Mouse (Mus musculus) forebrain, embryonic 16.5 days (tissue): ENCODE measurements at regions not wholly inside any gene's neighbourhood (a gene's known extent, or its start where the extent isn't known, plus 50 kb on each side); places are given as distances from the start of the nearest gene placed in this dataset.

Experiments
- ATAC-seq: fragments of 200-750 bp; cut with Nextera tagmentation; 2 replicates; pipeline ENCODE4 v1.8.0; 2017; ENCODE audit warnings: mild to moderate bottlenecking, moderate library complexity
- H3K27ac ChIP-seq: fragments of 300-500 bp; sonication (generic); 2 replicates; pipeline ENCODE4 v1.5.1; 2014; ENCODE audit warnings: low read length, control low read depth
- H3K27me3 ChIP-seq: fragments of 300-500 bp; sonication (generic); replicated peaks from 2 replicates; pipeline ENCODE4 v1.6.1; 2014; ENCODE audit warnings: low read length; ENCODE audit not compliant: control insufficient read depth, insufficient read depth
- H3K36me3 ChIP-seq: fragments of 300-500 bp; sonication (generic); 2 replicates; pipeline ENCODE4 v1.6.1; 2014; ENCODE audit not compliant: control insufficient read depth, insufficient read depth
- H3K4me1 ChIP-seq: fragments of 300-500 bp; sonication (generic); replicated peaks from 2 replicates; pipeline ENCODE4 v1.6.1; 2014; ENCODE audit warnings: low read length; ENCODE audit not compliant: control insufficient read depth, insufficient read depth
- H3K4me2 ChIP-seq: fragments of 300-500 bp; sonication (generic); 2 replicates; pipeline ENCODE4 v1.6.1; 2014; ENCODE audit warnings: mild to moderate bottlenecking, low read length, control low read depth
- H3K4me3 ChIP-seq: fragments of 300-500 bp; sonication (generic); replicated peaks from 2 replicates; pipeline ENCODE4 v1.5.1; 2014; ENCODE audit warnings: mild to moderate bottlenecking, low read length, control low read depth
- H3K9ac ChIP-seq: fragments of 300-500 bp; sonication (generic); replicated peaks from 2 replicates; pipeline ENCODE4 v1.6.1; 2014; ENCODE audit warnings: low read depth, low read length, control low read depth
- H3K9me3 ChIP-seq: fragments of 300-500 bp; sonication (generic); 2 replicates; pipeline ENCODE4 v1.6.1; 2016; ENCODE audit warnings: low read length; ENCODE audit not compliant: control insufficient read depth
- WGBS: fragments of 180-500 bp; shearing (Covaris S2); extraction: QIAGEN DNeasy Blood & Tissue Kit; methylation state at CpG from one replicate; pipeline ENCODE4 v1.1.7; 2014; 5-methylcytosine and 5-hydroxymethylcytosine counted together

DNA sequence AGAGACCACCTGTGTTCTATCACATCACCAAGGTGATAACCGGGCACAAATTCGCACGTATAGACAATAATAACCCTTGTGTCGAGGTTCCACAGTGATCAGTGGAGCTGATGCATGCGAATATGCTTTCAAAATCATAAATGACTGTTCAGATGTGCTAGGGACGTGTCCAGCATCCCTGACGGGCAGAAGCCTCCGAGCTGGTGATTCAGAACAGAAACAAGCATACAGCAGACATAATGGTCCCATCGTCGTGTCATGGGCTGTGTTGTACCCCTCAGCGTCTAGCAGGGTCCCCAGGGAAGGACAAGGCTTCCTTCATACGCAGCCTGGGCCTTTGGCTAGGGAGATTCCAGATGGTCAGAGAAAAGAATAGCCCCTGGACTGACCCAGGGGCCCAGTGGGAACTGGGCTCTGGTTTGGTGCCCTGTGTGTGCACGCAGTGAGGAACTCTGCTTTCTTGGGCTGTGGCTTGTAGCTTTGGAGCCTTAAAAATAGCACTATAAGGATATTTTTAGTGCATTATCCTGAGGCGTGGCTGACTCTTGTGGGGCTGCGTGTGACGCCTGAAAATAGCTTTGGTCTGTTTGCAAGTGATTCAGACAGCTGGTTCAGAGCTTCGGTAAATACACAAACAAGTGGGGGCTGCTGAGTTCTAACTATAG lies 137.3 kb downstream of the Fam43a start:
- Histone ChIP-seq H3K9ac (no peak overlapping the region), H3K27ac (no peak overlapping the region), H3K27me3 (no peaks in the 10 kb centered on the region), H3K9me3 (no peaks in the 10 kb centered on the region), H3K4me2 (no peak overlapping the region), H3K4me3 (no peak overlapping the region), H3K36me3 (no peaks in the 10 kb centered on the region), H3K4me1 (0 out of 2 replicates have a peak, but pooled peaks cover 2% of the 10 kb centered on the region)
- ATAC-seq: no peak
- WGBS: 76% methylated on average over 17 of the region's 17 CpGs

DNA sequence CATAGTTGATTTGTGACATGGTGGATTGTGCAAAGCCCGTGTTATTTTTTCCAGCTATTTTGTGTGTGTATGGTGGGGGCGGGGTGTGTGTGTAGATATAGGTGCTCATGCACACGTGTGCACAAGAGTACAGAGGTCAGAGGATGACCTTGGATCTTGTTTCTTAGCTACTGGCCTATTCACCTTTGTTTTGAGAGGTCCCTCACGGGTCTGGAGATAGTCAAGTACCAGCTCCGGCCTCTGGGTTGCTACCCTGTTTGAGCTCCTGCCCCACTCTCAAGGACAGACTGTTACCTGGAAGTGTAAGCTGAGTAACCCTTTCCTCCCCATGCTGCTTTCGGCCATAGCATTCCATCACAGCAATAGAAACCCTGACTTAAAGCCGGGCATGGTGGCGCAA lies 138.0 kb downstream of the Fam43a start:
- no peak for ATAC-seq
- Histone ChIP-seq H3K9ac (no peak overlapping the region), H3K4me1 (0 out of 2 replicates have a peak, but pooled peaks cover 2% of the 10 kb centered on the region), H3K27me3 (no peaks in the 10 kb centered on the region), H3K4me3 (no peak overlapping the region), H3K27ac (no peak overlapping the region), H3K9me3 (no peaks in the 10 kb centered on the region), H3K4me2 (no peak overlapping the region), H3K36me3 (no peaks in the 10 kb centered on the region)
- WGBS: 84% methylated on average over 8 of the region's 8 CpGs

DNA sequence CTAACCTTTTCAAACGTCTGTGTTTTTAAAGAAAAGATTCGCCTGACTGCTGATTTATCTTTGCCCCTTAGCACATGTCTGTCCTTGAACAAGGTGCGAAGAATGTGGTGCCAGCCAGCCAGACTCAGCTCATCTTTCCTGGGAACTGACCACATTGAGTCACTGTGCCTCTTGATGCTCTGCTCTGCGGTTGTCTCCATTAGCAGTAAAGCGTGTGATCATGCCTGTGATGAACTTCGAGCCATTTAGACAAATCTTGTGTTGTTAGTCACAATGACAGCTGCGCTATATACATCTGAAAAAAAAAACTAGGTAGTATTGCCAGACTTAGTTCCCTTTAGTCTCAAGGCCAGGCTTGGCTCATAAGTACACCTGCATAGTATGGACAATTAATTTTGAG lies 140.1 kb downstream of the Fam43a start:
- Histone ChIP-seq H3K27ac (no peak overlapping the region), H3K9ac (no peak overlapping the region), H3K4me1 (peaks cover 9% of the 10 kb centered on the region), H3K4me2 (no peak overlapping the region), H3K36me3 (no peaks in the 10 kb centered on the region), H3K9me3 (no peaks in the 10 kb centered on the region), H3K27me3 (no peaks in the 10 kb centered on the region), H3K4me3 (no peak overlapping the region)
- ATAC-seq: no peak
- 86% methylated on average over 7 of the region's 7 CpGs for WGBS

DNA sequence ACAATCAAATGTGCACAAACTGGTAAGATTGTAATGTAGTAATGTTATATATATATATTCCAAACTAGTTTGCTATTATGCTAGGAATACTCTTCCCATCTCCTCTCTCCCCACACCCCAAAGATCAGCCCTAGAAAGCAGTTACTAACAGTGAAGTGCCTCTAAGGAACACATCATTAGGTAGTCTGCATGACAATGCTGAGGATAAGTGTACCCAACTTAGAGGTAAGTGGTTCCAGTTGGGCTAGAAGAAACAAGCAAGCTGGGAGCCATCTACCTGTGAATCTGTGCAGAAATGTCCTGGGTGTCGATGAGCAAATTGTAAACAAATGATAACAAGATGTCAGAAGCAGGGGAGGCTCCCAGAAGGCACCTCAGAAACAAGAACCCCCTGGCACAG lies 141.7 kb downstream of the Fam43a start:
- Histone ChIP-seq H3K4me1 (peaks cover 9% of the 10 kb centered on the region), H3K4me2 (no peak overlapping the region), H3K36me3 (no peaks in the 10 kb centered on the region), H3K27me3 (no peaks in the 10 kb centered on the region), H3K27ac (no peak overlapping the region), H3K9me3 (no peaks in the 10 kb centered on the region), H3K9ac (no peak overlapping the region), H3K4me3 (no peak overlapping the region)
- no peak for ATAC-seq
- WGBS: 96% methylated on average over 1 of the region's 1 CpGs

DNA sequence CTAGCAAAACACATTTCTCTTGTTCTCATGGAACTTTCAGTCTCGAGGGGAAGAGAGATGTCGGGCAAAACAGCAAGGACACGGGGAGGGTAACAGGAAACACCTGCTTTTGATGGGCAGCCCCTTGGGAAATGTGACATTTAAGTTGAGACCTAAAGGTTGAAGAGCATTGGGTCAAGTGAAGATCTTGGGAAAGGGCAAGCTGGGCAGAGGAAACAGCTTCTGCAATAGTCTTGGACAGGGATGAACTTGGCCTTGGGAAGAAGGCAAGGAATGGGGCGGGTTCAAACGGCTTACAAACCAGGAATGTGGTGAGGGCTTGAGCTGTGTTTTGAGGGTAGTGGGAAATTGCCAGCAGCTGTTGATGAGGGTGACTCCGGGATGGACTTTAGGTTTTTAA lies 143.0 kb downstream of the Fam43a start:
- ATAC-seq: no peak
- no peaks in the 10 kb centered on the region for H3K27me3 ChIP-seq
- no peaks in the 10 kb centered on the region for H3K9me3 ChIP-seq
- no peak overlapping the region for H3K27ac ChIP-seq
- H3K4me1 ChIP-seq: peaks cover 7% of the 10 kb centered on the region
- no peak overlapping the region for H3K4me3 ChIP-seq
- no peaks in the 10 kb centered on the region for H3K36me3 ChIP-seq
- 80% methylated on average over 6 of the region's 6 CpGs for WGBS
- no peak overlapping the region for H3K9ac ChIP-seq
- no peak overlapping the region for H3K4me2 ChIP-seq

DNA sequence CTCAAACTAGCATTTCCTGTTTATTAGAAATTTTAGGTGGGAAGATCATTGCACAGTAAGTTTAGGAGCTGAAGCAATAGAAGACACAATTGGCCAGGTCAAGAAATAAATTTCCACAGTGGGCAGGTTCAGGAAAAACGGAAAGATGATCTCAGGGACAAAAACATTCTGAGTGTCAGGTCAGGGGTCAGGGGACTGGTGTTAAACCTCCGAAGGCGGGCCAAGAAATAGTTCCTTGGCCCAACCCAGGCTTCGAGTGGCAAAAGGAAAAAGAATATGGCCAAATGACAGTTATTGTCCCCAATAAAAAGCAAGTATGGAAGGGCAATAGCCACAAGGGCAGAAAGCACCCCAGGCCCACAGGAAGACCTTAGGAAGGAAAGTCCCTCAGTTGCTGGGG lies 144.0 kb downstream of the Fam43a start:
- Histone ChIP-seq H3K27me3 (no peaks in the 10 kb centered on the region), H3K27ac (no peak overlapping the region), H3K4me2 (no peak overlapping the region), H3K36me3 (no peaks in the 10 kb centered on the region), H3K4me3 (no peak overlapping the region), H3K4me1 (peaks cover 7% of the 10 kb centered on the region), H3K9ac (no peak overlapping the region), H3K9me3 (no peaks in the 10 kb centered on the region)
- 86% methylated on average over 4 of the region's 4 CpGs for WGBS
- no peak for ATAC-seq

DNA sequence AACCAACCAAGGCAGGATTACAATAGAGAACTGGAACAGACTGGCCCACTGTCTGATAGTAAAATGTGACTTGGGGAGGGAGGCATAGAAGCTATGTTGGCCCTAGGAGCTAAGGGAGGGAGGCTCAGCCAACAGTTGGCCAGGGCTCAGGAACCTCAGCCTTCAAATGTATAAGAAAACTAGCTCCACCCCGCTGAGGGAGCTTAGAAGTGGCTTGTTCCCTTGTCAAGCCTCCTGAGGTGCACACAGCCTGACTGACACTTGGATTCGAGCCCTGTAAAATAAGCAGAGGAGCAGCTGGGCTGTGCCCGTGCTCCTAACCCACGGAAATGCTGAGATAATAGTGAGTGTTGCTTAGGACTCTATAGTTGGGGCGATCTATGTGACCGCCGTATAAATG lies 144.7 kb downstream of the Fam43a start:
- H3K4me3 ChIP-seq: no peak overlapping the region
- no peak overlapping the region for H3K4me2 ChIP-seq
- H3K4me1 ChIP-seq: peaks cover 7% of the 10 kb centered on the region
- no peaks in the 10 kb centered on the region for H3K36me3 ChIP-seq
- no peak overlapping the region for H3K27ac ChIP-seq
- H3K9me3 ChIP-seq: no peaks in the 10 kb centered on the region
- no peak overlapping the region for H3K9ac ChIP-seq
- ATAC-seq: peak; percentile 40; the same call in 1 of the 2 replicates
- H3K27me3 ChIP-seq: no peaks in the 10 kb centered on the region
- 37% methylated on average over 7 of the region's 7 CpGs for WGBS

DNA sequence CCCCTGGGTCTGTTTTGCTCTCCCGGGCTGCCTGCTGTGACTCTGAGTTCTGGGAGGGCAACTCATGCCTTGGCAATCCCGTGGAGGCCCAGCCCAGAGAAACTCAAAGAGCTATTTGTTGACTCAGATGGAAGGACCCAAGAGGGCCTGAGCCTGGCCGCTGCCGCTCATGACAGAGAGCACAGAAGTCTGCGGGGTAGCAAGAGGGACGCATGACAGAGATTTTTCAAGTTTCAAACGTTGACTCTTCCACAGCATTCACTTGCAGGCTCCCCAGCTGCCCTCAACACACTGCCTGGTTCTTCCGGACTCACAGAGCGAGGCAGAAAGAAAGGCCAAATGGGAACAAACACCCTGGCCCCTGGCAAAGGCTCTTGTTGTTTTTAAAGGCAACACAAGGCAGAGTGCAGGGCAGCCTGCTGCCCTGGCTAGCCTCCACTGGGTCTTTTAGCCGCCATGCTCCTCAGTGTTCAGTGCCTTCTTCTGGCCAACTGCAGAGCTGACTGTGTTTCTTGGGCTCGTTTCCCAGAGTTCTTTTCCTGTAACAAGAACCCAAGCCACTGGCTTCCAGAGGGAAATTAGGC lies 146.2 kb downstream of the Fam43a start:
- 52% methylated on average over 11 of the region's 11 CpGs for WGBS
- ATAC-seq: no peak

DNA sequence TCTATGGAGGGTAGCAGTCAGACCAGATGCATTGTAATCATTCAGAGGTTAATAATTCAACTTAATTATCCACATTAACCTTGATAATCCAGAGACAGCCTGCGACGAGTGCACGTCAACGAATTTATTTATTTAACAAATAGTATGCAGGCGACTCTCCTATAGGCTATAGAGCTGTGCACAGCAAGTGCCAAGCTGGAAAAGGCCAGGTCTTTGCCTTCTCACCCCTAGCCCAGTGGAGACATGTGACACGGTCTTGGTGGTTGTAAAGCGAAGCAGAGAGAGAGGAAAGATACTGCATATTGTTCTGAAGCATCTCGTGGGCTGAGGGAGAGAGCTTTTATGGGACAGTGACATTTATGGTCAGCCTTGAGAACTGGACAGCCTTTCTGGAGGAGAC lies 146.7 kb downstream of the Fam43a start:
- no peak overlapping the region for H3K27ac ChIP-seq
- no peaks in the 10 kb centered on the region for H3K9me3 ChIP-seq
- no peak overlapping the region for H3K4me3 ChIP-seq
- WGBS: 65% methylated on average over 8 of the region's 8 CpGs
- H3K27me3 ChIP-seq: no peaks in the 10 kb centered on the region
- H3K9ac ChIP-seq: no peak overlapping the region
- no peaks in the 10 kb centered on the region for H3K36me3 ChIP-seq
- peaks cover 7% of the 10 kb centered on the region for H3K4me1 ChIP-seq
- H3K4me2 ChIP-seq: no peak overlapping the region
- no peak for ATAC-seq

More for the DNA sequence above, 146.2 kb downstream of the Fam43a start:
- peaks cover 7% of the 10 kb centered on the region for H3K4me1 ChIP-seq
- no peaks in the 10 kb centered on the region for H3K27me3 ChIP-seq
- H3K36me3 ChIP-seq: no peaks in the 10 kb centered on the region
- no peak overlapping the region for H3K9ac ChIP-seq
- no peak overlapping the region for H3K27ac ChIP-seq
- no peaks in the 10 kb centered on the region for H3K9me3 ChIP-seq
- no peak overlapping the region for H3K4me2 ChIP-seq
- H3K4me3 ChIP-seq: no peak overlapping the region
